12 mouse cellular contexts compared by ENCODE assay signal in the genomic region with DNA sequence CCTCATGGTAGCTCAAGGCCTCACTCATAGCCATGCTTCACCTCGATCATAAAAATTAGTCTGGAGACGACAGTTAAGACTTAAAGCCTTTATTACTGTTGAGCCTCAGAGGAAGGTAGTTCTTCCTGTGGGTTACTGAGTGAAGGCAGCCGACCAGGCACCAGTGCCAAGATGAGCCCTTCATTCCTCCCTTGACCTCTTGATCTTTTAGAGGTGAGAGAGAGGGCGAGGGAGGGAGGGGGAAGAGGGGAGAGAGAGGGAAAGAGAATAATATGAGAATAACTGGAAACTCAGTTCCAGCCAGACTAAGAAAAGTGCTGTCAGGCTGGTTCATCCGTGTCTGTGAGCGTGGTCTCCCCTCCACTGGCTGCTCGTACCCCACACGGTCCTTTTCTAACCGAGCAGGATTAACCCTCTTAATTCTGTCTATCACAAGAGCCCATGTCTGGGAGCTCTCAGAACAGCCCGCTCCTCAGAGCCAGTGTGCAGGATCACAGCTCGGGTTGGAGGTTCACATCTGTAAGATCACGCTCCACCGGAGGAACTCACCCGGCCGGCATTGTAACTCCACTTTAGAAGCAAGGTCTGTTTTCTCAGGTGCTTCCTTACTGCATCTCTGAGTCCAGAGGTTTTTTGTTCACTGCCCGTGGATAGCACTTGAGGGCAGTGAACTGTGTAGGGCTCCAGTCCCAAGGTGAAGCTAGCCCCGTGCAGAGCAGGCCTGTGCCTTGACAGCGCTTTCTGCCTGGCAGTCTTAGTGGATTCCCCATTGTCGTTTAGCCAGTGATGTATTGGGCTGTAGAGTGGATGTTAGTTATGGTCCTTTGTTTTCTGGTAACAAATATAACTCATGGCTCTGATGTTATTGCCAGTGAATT.
DNase-seq lines count a peak whose midpoint lies in the region; ATAC-seq and TF ChIP-seq lines count a peak whose summit lies in the region.
"Had no signal": no experiment of that assay in that cellular context is flagged by ENCODE, and none has a peak within 500 bp of the region (broad histone marks: within the 10 kb centered on the region; RNA-seq: fewer than 3 reads in every experiment).

No protein-coding gene starts in this region.

- intact Hi-C loops in left cerebral cortex, postnatal 4 days (cut with DNase I) = no loop called here

- no peaks in the 10 kb centered on the region for H3K27me3 ChIP-seq in hindbrain, embryonic 10.5 days (ENCODE audit: insufficient read depth, poor library complexity, severe bottlenecking)
- no peaks in the 10 kb centered on the region for H3K27me3 ChIP-seq in hindbrain, postnatal 0 days (ENCODE audit: insufficient read depth, low read length)
- H3K27me3 ChIP-seq in embryonic facial prominence, embryonic 12.5 days = no peaks in the 10 kb centered on the region
- H3K27me3 ChIP-seq in neural tube, embryonic 11.5 days (ENCODE audit: control insufficient read depth, insufficient read depth, low read length) = no peaks in the 10 kb centered on the region
- no peaks in the 10 kb centered on the region for H3K27me3 ChIP-seq in liver, embryonic 12.5 days (replicated peaks)
- H3K27me3 ChIP-seq: Patski had no signal

- WGBS in hindbrain, embryonic 10.5 days = 62% methylated on average over 19 of the region's 19 CpGs
- WGBS in hindbrain, postnatal 0 days = 57% methylated on average over 19 of the region's 19 CpGs
- WGBS in embryonic facial prominence, embryonic 12.5 days = 25% methylated on average over 19 of the region's 19 CpGs
- WGBS in neural tube, embryonic 11.5 days = 33% methylated on average over 19 of the region's 19 CpGs
- 63% methylated on average over 19 of the region's 19 CpGs for WGBS in liver, embryonic 12.5 days (ENCODE audit: insufficient replicate concordance)

- H3K36me3 ChIP-seq in hindbrain, embryonic 10.5 days = no peaks in the 10 kb centered on the region
- H3K36me3 ChIP-seq in hindbrain, postnatal 0 days (ENCODE audit: insufficient read depth, low read length) = no peaks in the 10 kb centered on the region
- no peaks in the 10 kb centered on the region for H3K36me3 ChIP-seq in embryonic facial prominence, embryonic 12.5 days
- H3K36me3 ChIP-seq in neural tube, embryonic 11.5 days (ENCODE audit: control insufficient read depth, insufficient read depth, low read length) = no peaks in the 10 kb centered on the region
- no peaks in the 10 kb centered on the region for H3K36me3 ChIP-seq in liver, embryonic 12.5 days

- no peak overlapping the region for H3K9ac ChIP-seq in hindbrain, postnatal 0 days (replicated peaks; ENCODE audit: low read length)
- H3K9ac ChIP-seq in embryonic facial prominence, embryonic 12.5 days = no peak overlapping the region
- H3K9ac ChIP-seq in neural tube, embryonic 11.5 days (ENCODE audit: low read length) = no peak overlapping the region; the same call in 1 of the 2 replicates
- no peak overlapping the region for H3K9ac ChIP-seq in liver, embryonic 12.5 days
- H3K9ac ChIP-seq: forebrain, postnatal 0 days; liver, embryonic 14.5 days had no signal

- H3K4me2 ChIP-seq in hindbrain, postnatal 0 days (ENCODE audit: low read depth, low read length) = no peak overlapping the region
- no peak overlapping the region for H3K4me2 ChIP-seq in embryonic facial prominence, embryonic 12.5 days (replicated peaks)
- H3K4me2 ChIP-seq in neural tube, embryonic 11.5 days (ENCODE audit: low read depth) = no peak overlapping the region
- no peak overlapping the region for H3K4me2 ChIP-seq in liver, embryonic 12.5 days

- DNase-seq in hindbrain, embryonic 10.5 days (ENCODE audit: low spot score) = no peak
- no peak for DNase-seq in hindbrain, postnatal 0 days (ENCODE audit: low spot score)
- DNase-seq in kidney, postnatal 14 days = peak; percentile 50
- peak; percentile 45 for DNase-seq in neural tube, embryonic 11.5 days (ENCODE audit: low spot score)
- no peak for DNase-seq in left cerebral cortex, postnatal 4 days
- DNase-seq in B cell, adult 2 months = no peak
- DNase-seq: adrenal gland, postnatal 25 days; forebrain, postnatal 0 days had no signal

- ATAC-seq in hindbrain, postnatal 0 days = no peak
- no peak for ATAC-seq in embryonic facial prominence, embryonic 12.5 days (ENCODE audit: insufficient number of reproducible peaks, insufficient read depth, low FRiP score, low TSS enrichment)
- no peak for ATAC-seq in neural tube, embryonic 11.5 days (ENCODE audit: insufficient read depth, low FRiP score, low TSS enrichment)
- ATAC-seq in liver, embryonic 12.5 days = no peak
- ATAC-seq: forebrain, postnatal 0 days; Patski had no signal

- H3K9me3 ChIP-seq in hindbrain, embryonic 10.5 days = no peaks in the 10 kb centered on the region
- no peaks in the 10 kb centered on the region for H3K9me3 ChIP-seq in hindbrain, postnatal 0 days (ENCODE audit: low read length)
- no peaks in the 10 kb centered on the region for H3K9me3 ChIP-seq in embryonic facial prominence, embryonic 12.5 days
- no peaks in the 10 kb centered on the region for H3K9me3 ChIP-seq in neural tube, embryonic 11.5 days (ENCODE audit: control insufficient read depth, low read length)
- H3K9me3 ChIP-seq in liver, embryonic 12.5 days (replicated peaks) = no peaks in the 10 kb centered on the region

- no peak for TF ChIP-seq CTCF in hindbrain, postnatal 0 days (IDR thresholded peaks at IDR 0.05; ENCODE audit: low read depth)

- peaks cover 59% of the 10 kb centered on the region for H3K4me1 ChIP-seq in hindbrain, embryonic 10.5 days (replicated peaks)
- H3K4me1 ChIP-seq in hindbrain, postnatal 0 days (ENCODE audit: insufficient read depth, low read length) = peaks cover 23% of the 10 kb centered on the region; the same call in 1 of the 2 replicates
- peaks cover 48% of the 10 kb centered on the region for H3K4me1 ChIP-seq in embryonic facial prominence, embryonic 12.5 days
- peaks cover 34% of the 10 kb centered on the region for H3K4me1 ChIP-seq in neural tube, embryonic 11.5 days (ENCODE audit: control insufficient read depth, insufficient read depth, low read length)
- H3K4me1 ChIP-seq in liver, embryonic 12.5 days = no peaks in the 10 kb centered on the region

- peak overlapping the region; percentile 35 for H3K27ac ChIP-seq in hindbrain, embryonic 10.5 days
- no peak overlapping the region for H3K27ac ChIP-seq in hindbrain, postnatal 0 days
- H3K27ac ChIP-seq in embryonic facial prominence, embryonic 12.5 days = 0 out of 2 replicates have a peak overlapping the region, but pooled peaks have one; percentile 36
- H3K27ac ChIP-seq in neural tube, embryonic 11.5 days (ENCODE audit: low read depth, low read length) = no peak overlapping the region
- no peak overlapping the region for H3K27ac ChIP-seq in liver, embryonic 12.5 days
- H3K27ac ChIP-seq: liver, embryonic 14.5 days had no signal

- H3K4me3 ChIP-seq in hindbrain, embryonic 10.5 days = no peak overlapping the region
- no peak overlapping the region for H3K4me3 ChIP-seq in hindbrain, postnatal 0 days (ENCODE audit: low read length)
- H3K4me3 ChIP-seq in embryonic facial prominence, embryonic 12.5 days = no peak overlapping the region
- H3K4me3 ChIP-seq in neural tube, embryonic 11.5 days (ENCODE audit: low read depth, low read length) = no peak overlapping the region
- no peak overlapping the region for H3K4me3 ChIP-seq in liver, embryonic 12.5 days

Comparison
In these comparisons a context has a peak if more than half of its experiments do, and no peak if none do; other contexts are left out.
1. H3K27ac ChIP-seq: peak in hindbrain, embryonic 10.5 days (single experiment) and embryonic facial prominence, embryonic 12.5 days (single experiment); none in hindbrain, postnatal 0 days (single experiment), neural tube, embryonic 11.5 days (single experiment) and liver, embryonic 12.5 days (single experiment).
2. DNase-seq: peak in kidney, postnatal 14 days (single experiment) and neural tube, embryonic 11.5 days (single experiment); none in hindbrain, embryonic 10.5 days (single experiment), hindbrain, postnatal 0 days (single experiment), left cerebral cortex, postnatal 4 days (single experiment) and B cell, adult 2 months (0 of 2).